15 mouse cellular contexts compared by ENCODE assay signal in the genomic region with DNA sequence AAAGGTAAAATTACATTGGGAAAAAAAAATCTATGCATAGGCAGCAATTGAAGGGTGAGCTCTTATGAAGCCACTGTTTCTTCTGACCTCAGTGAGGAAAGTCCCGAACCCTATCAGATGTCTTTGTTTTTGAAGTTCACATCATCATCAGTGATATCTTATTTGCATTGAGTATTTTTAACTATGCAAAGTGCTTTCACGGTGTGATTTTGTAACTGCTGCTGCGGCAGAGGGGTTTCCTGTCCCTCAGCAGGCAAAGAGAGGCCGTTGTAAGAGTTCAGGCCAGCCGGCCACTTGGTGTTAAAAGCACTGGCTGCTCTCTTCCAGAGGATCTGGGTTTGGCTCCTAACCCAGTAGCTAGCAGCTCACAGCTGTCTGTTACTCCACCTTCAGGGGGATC. TPM values are rescaled to one million over a fixed set of nuclear protein-coding genes. Genes with fewer than 3 reads are reported as not detected.
DNase-seq lines count a peak whose midpoint lies in the region; ATAC-seq and TF ChIP-seq lines count a peak whose summit lies in the region.
"Had no signal": no experiment of that assay in that cellular context is flagged by ENCODE, and none has a peak within 500 bp of the region (broad histone marks: within the 10 kb centered on the region; RNA-seq: fewer than 3 reads in every experiment).

No protein-coding gene starts in this region.

- H3K9ac ChIP-seq in intestine, embryonic 15.5 days: no peak overlapping the region
- H3K9ac ChIP-seq: limb, embryonic 13.5 days had no signal

- H3K9me3 ChIP-seq in intestine, embryonic 15.5 days: no peaks in the 10 kb centered on the region
- H3K9me3 ChIP-seq: limb, embryonic 13.5 days had no signal

- no peak for TF ChIP-seq CTCF in bone marrow, adult 2 months (IDR thresholded peaks at IDR 0.05; ENCODE audit: control insufficient read depth, insufficient read depth, low read length)

- peaks cover 7% of the 10 kb centered on the region for H3K4me1 ChIP-seq in bone marrow, adult 2 months (ENCODE audit: control insufficient read depth, insufficient read depth, low read length)
- H3K4me1 ChIP-seq in intestine, embryonic 15.5 days (replicated peaks): no peaks in the 10 kb centered on the region
- H3K4me1 ChIP-seq: limb, embryonic 13.5 days had no signal

- H3K36me3 ChIP-seq in intestine, embryonic 15.5 days: 0 out of 2 replicates have a peak, but pooled peaks cover 4% of the 10 kb centered on the region

- H3K27me3 ChIP-seq in intestine, embryonic 15.5 days (replicated peaks): no peaks in the 10 kb centered on the region
- H3K27me3 ChIP-seq: limb, embryonic 13.5 days had no signal

- no peak overlapping the region for H3K4me3 ChIP-seq in bone marrow, adult 2 months (replicated peaks; ENCODE audit: control insufficient read depth, low read depth, low read length)
- H3K4me3 ChIP-seq in intestine, embryonic 15.5 days (replicated peaks): no peak overlapping the region
- H3K4me3 ChIP-seq: erythroblast, embryonic 14.5 days; limb, embryonic 13.5 days had no signal

- 7% methylated on average over 5 of the region's 5 CpGs for WGBS in bone marrow, adult 2 months
- 65% methylated on average over 5 of the region's 5 CpGs for WGBS in intestine, embryonic 15.5 days

- DNase-seq in lung, postnatal 36 days: peak; percentile 31
- no peak for DNase-seq in lung, postnatal 14 days
- peak; percentile 55 to 72 for DNase-seq in spleen, postnatal 4 days (ENCODE audit: low spot score in 2 of 2)
- no peak for DNase-seq in right cerebral cortex, adult 18-20 months
- no peak for DNase-seq in layer of hippocampus, postnatal 10 days (ENCODE audit: low spot score in 2 of 2)
- DNase-seq: adrenal gland, adult 8-10 months; heart, postnatal 36 days; kidney, postnatal 4 days; right cerebral cortex, postnatal 25 days had no signal

- peak overlapping the region; percentile 85 for H3K27ac ChIP-seq in bone marrow, adult 2 months (ENCODE audit: control insufficient read depth, insufficient read depth, low read depth, low read length, poor library complexity)
- H3K27ac ChIP-seq in intestine, embryonic 15.5 days: no peak overlapping the region
- H3K27ac ChIP-seq: limb, embryonic 13.5 days had no signal

- TF ChIP-seq POLR2A in bone marrow, adult 2 months (IDR thresholded peaks at IDR 0.05; ENCODE audit: borderline replicate concordance, control insufficient read depth, low read depth, low read length): no peak; the same call in 1 of the 2 replicates

- no peak overlapping the region for H3K4me2 ChIP-seq in intestine, embryonic 15.5 days (replicated peaks)
- H3K4me2 ChIP-seq: limb, embryonic 13.5 days had no signal

- peak; percentile 61 for ATAC-seq in megakaryocyte progenitor cell, adult 5-6 weeks (replicated peaks; ENCODE audit: poor library complexity)
- ATAC-seq in intestine, embryonic 15.5 days: no peak
- ATAC-seq: intestine, embryonic 16.5 days had no signal

RNA-seq across cellular contexts. Expression of a gene that starts 8.4 kb away (rescaled TPM):
- polyA plus RNA-seq in bone marrow, adult 2 months (2011; ENCODE audit: insufficient read depth, insufficient read length, low replicate concordance, missing spikeins): 21.5 and 34.5 TPM in 2 replicates
- total RNA-seq in megakaryocyte progenitor cell, adult 5-6 weeks (2015): 173 and 174 TPM in 2 replicates
- 94.7 and 102 TPM in 2 replicates for total RNA-seq in megakaryocyte progenitor cell, adult 5-6 weeks (2017)
- polyA plus RNA-seq in intestine, embryonic 15.5 days (2015; fragmentation: Nextera tagmentation; extraction: Ambion mirVana): 51.7 and 58.4 TPM in 2 replicates
- total RNA-seq in layer of hippocampus, postnatal 10 days (2021): 10 to 100 TPM; 40.1 to 43.9 TPM

RNA-seq across cellular contexts. Expression of a gene that starts 8.4 kb away (rescaled TPM):
- 23.7 and 30.7 TPM in 2 replicates for polyA plus RNA-seq in bone marrow, adult 2 months (2011; ENCODE audit: insufficient read depth, insufficient read length, low replicate concordance, missing spikeins)
- 130 and 146 TPM in 2 replicates for total RNA-seq in megakaryocyte progenitor cell, adult 5-6 weeks (2015)
- total RNA-seq in megakaryocyte progenitor cell, adult 5-6 weeks (2017): 136 and 145 TPM in 2 replicates
- 197 and 203 TPM in 2 replicates for polyA plus RNA-seq in intestine, embryonic 15.5 days (2015; fragmentation: Nextera tagmentation; extraction: Ambion mirVana)
- 10 to 100 TPM; 31.4 to 33.0 TPM for total RNA-seq in layer of hippocampus, postnatal 10 days (2021)

RNA-seq across cellular contexts. Expression of a gene that starts 59.2 kb away (rescaled TPM):
- 26.7 and 31.9 TPM in 2 replicates for polyA plus RNA-seq in bone marrow, adult 2 months (2011; ENCODE audit: insufficient read depth, insufficient read length, low replicate concordance, missing spikeins)
- 138 and 142 TPM in 2 replicates for total RNA-seq in megakaryocyte progenitor cell, adult 5-6 weeks (2015)
- total RNA-seq in megakaryocyte progenitor cell, adult 5-6 weeks (2017): 176 and 180 TPM in 2 replicates
- polyA plus RNA-seq in intestine, embryonic 15.5 days (2015; fragmentation: Nextera tagmentation; extraction: Ambion mirVana): 20.6 and 20.8 TPM in 2 replicates
- 100 to 1,000 TPM; 168 to 170 TPM for total RNA-seq in layer of hippocampus, postnatal 10 days (2021)

Comparison
In these comparisons a context has a peak if more than half of its experiments do, and no peak if none do; other contexts are left out.
1. DNase-seq: peak in lung, postnatal 36 days (single experiment) and spleen, postnatal 4 days (2 of 2); none in lung, postnatal 14 days (single experiment), right cerebral cortex, adult 18-20 months (single experiment) and layer of hippocampus, postnatal 10 days (0 of 2).